Mouse (Mus musculus) limb, embryonic 14.5 days (tissue): ENCODE results near the gene Mycbp. TPM values are rescaled to one million over a fixed set of nuclear protein-coding genes. Genes with fewer than 3 reads are reported as not detected.
"Not testable (repeated sequence)": the region's sequence is repeated elsewhere in the genome, so short reads cannot be mapped to it uniquely, and the experiment has no call there.

Experiments used
- ATAC-seq: fragments of 200-750 bp; cut with Nextera tagmentation; 2 replicates; pipeline ENCODE4 v1.8.0; 2017; ENCODE audit warnings: low read depth, moderate number of reproducible peaks, moderate TSS enrichment; ENCODE audit not compliant: low FRiP score
- DNase-seq: peaks from one replicate; pipeline ENCODE4 v3.0.0-alpha.2; 2015; ENCODE audit warnings: low spot score
- H3K27ac ChIP-seq: fragments of 300-500 bp; sonication (generic); replicated peaks from 2 replicates; pipeline ENCODE4 v1.5.1; 2014; ENCODE audit warnings: low read depth, mild to moderate bottlenecking, low read length, moderate library complexity, mixed read lengths
- H3K27me3 ChIP-seq: fragments of 300-500 bp; sonication (generic); 2 replicates; pipeline ENCODE4 v1.6.1; 2014; ENCODE audit warnings: low read length, mixed read lengths; ENCODE audit not compliant: control insufficient read depth, insufficient read depth
- H3K36me3 ChIP-seq: fragments of 300-500 bp; sonication (generic); 2 replicates; pipeline ENCODE4 v1.6.1; 2014; ENCODE audit warnings: mild to moderate bottlenecking, low read length, moderate library complexity, mixed read lengths; ENCODE audit not compliant: control insufficient read depth, insufficient read depth
- H3K4me1 ChIP-seq: fragments of 300-500 bp; sonication (generic); 2 replicates; pipeline ENCODE4 v1.6.1; 2014; ENCODE audit warnings: antibody characterized with exemption, low read length, mixed read lengths; ENCODE audit not compliant: control insufficient read depth, insufficient read depth
- H3K4me2 ChIP-seq: fragments of 300-500 bp; sonication (generic); replicated peaks from 2 replicates; pipeline ENCODE4 v1.6.1; 2014; ENCODE audit warnings: low read depth, mild to moderate bottlenecking, low read length, moderate library complexity; ENCODE audit not compliant: severe bottlenecking
- H3K4me3 ChIP-seq: fragments of 300-500 bp; sonication (generic); replicated peaks from 2 replicates; pipeline ENCODE4 v1.5.1; 2014; ENCODE audit warnings: low read length
- H3K9ac ChIP-seq: fragments of 300-500 bp; sonication (generic); 2 replicates; pipeline ENCODE4 v1.6.1; 2014; ENCODE audit warnings: mild to moderate bottlenecking, low read depth, low read length, moderate library complexity; ENCODE audit not compliant: severe bottlenecking
- H3K9me3 ChIP-seq: fragments of 300-500 bp; sonication (generic); 2 replicates; pipeline ENCODE4 v1.6.1; 2016; ENCODE audit warnings: low read length; ENCODE audit not compliant: control insufficient read depth
- POLR2A ChIP-seq: fragments of 200-500 bp; IDR thresholded peaks from 2 replicates; pipeline ENCODE4 v1.8.0; 2012; ENCODE audit warnings: inconsistent platforms, mild to moderate bottlenecking, moderate library complexity, borderline replicate concordance; ENCODE audit not compliant: insufficient read depth, insufficient read length; ENCODE audit errors: extremely low read depth
- WGBS: fragments of 180-500 bp; shearing (Covaris S2); extraction: QIAGEN DNeasy Blood & Tissue Kit; methylation state at CpG from one replicate; pipeline ENCODE4 v1.1.7; 2014; 5-methylcytosine and 5-hydroxymethylcytosine counted together
- polyA plus RNA-seq, 2 experiments: library from polyadenylated mRNA; depleted of rRNA in 1 of 2; stranded (reverse) in 1 of 2; unstranded in 1 of 2; fragments of >200 nt; fragmentation: Nextera tagmentation in 1 of 2; extraction: Ambion mirVana in 1 of 2; gene quantifications; 2 replicates each; pipeline versions ENCODE4 v1.2.1 to v1.2.3; 2012 to 2014

Mycbp gene
- polyA plus RNA-seq, 2 experiments = 30.7 to 65.2 TPM

- H3K36me3 ChIP-seq = peaks cover 25% of the 10 kb centered on the region
- ATAC-seq (peak; percentile 74; the same call in 1 of the 2 replicates), DNase-seq (peak; percentile 90)
- no peak overlapping the region for H3K4me2 ChIP-seq
- no peaks in the 10 kb centered on the region for H3K4me1 ChIP-seq
- H3K27me3 ChIP-seq = no peaks in the 10 kb centered on the region
- TF ChIP-seq POLR2A = no peak
- H3K27ac ChIP-seq = no peak overlapping the region
- no peak overlapping the region for H3K4me3 ChIP-seq
- 3% methylated on average over 4 of the region's 4 CpGs for WGBS
- H3K9ac ChIP-seq = no peak overlapping the region
- H3K9me3 ChIP-seq = no peaks in the 10 kb centered on the region
Measured at GRCm38 (mm10) chr4:123939838-123940237, 35.2 kb downstream of the Mycbp start.

DNA sequence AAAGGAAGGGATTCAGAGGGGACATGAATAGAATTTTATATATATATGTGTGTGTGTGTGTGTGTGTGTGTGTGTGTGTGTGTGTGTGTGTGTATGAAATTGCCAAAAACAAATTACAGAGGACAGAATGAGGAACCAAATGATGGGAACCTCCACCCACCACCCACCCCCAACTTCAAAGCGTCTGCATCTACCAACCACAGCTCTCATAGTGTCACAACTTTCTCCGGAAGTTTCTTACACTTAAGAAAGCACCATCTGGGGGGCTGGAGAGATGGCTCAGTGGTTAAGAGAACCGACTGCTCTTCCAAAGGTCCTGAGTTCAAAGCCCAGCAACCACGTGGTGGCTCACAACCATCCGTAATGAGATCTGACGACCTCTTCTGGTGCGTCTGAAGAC, 36.2 kb downstream of the Mycbp start:
- not testable (repeated sequence) for H3K27ac ChIP-seq, H3K4me3 ChIP-seq, ATAC-seq, H3K4me1 ChIP-seq, H3K9me3 ChIP-seq, DNase-seq, H3K9ac ChIP-seq, H3K27me3 ChIP-seq, H3K4me2 ChIP-seq
- H3K36me3 ChIP-seq = peaks cover 15% of the 10 kb centered on the region
- 67% methylated on average over 7 of the region's 7 CpGs for WGBS

GRCm38 (mm10) chr4:123946701-123947100, 42.1 kb downstream of the Mycbp start:
- no peak for ATAC-seq
- 84% methylated on average over 4 of the region's 4 CpGs for WGBS
- no peaks in the 10 kb centered on the region for H3K27me3 ChIP-seq

DNA sequence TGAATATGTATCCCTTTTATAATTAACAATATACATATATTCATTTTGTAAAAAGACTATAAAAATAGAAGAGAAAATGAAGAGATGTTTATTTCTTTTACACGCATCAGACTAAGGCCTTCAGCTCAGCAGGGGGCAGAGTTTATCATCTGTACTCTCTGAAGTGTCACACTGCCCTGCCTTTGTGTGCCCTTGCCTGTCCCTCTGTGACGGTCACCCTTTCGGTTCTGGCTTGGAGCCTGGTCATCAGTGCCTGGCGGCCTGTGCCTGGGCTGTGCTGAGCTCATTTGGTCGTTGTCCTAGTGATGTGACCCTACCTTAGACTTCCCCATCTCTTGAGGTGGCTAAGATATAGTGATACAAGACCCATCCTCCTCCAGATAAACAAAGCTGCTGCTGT, 42.5 kb downstream of the Mycbp start:
- H3K9ac ChIP-seq = no peak overlapping the region
- WGBS = 66% methylated on average over 5 of the region's 5 CpGs
- H3K4me3 ChIP-seq = no peak overlapping the region
- no peak for ATAC-seq
- TF ChIP-seq POLR2A = no peak
- no peak for DNase-seq
- no peaks in the 10 kb centered on the region for H3K9me3 ChIP-seq
- H3K4me1 ChIP-seq = no peaks in the 10 kb centered on the region
- H3K4me2 ChIP-seq = no peak overlapping the region
- H3K27ac ChIP-seq = no peak overlapping the region
- H3K36me3 ChIP-seq = no peaks in the 10 kb centered on the region
- no peaks in the 10 kb centered on the region for H3K27me3 ChIP-seq

More at GRCm38 (mm10) chr4:123946701-123947100, 42.1 kb downstream of the Mycbp start:
- H3K9me3 ChIP-seq = no peaks in the 10 kb centered on the region
- H3K27ac ChIP-seq = no peak overlapping the region
- H3K4me1 ChIP-seq = no peaks in the 10 kb centered on the region
- H3K4me2 ChIP-seq = no peak overlapping the region
- H3K4me3 ChIP-seq = no peak overlapping the region
- TF ChIP-seq POLR2A = no peak
- DNase-seq = no peak
- no peak overlapping the region for H3K9ac ChIP-seq
- H3K36me3 ChIP-seq = no peaks in the 10 kb centered on the region

GRCm38 (mm10) chr4:123948901-123949300, 44.3 kb downstream of the Mycbp start:
- DNase-seq (no peak), ATAC-seq (no peak)
- no peaks in the 10 kb centered on the region for H3K4me1 ChIP-seq
- 63% methylated on average over 6 of the region's 6 CpGs for WGBS
- H3K4me2 ChIP-seq = no peak overlapping the region
- no peak for TF ChIP-seq POLR2A
- no peaks in the 10 kb centered on the region for H3K27me3 ChIP-seq
- H3K27ac ChIP-seq = no peak overlapping the region
- H3K36me3 ChIP-seq = no peaks in the 10 kb centered on the region
- no peak overlapping the region for H3K4me3 ChIP-seq
- no peaks in the 10 kb centered on the region for H3K9me3 ChIP-seq
- no peak overlapping the region for H3K9ac ChIP-seq

DNA sequence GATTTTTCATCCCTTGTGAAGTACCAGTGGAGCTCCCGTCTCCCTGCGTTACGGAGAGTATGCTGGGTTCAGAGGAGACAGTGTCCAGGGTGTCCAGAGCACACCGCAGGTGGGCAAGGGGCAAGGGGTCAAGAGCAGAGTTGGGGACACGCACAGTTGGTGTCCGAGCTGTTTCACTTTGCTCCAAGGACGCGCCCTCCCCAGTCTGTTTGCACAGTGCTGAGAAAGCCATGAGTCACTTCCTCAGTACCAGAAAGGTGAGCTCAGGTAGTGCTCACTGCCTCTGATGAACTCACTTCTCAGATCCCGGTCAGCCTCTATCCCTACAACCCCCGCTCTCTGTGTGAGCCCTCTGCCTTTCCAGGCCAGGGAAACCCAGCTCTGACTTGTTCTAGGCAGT, 45.0 kb downstream of the Mycbp start:
- ATAC-seq = no peak
- WGBS = 64% methylated on average over 10 of the region's 10 CpGs
- Histone ChIP-seq H3K36me3 (no peaks in the 10 kb centered on the region), H3K9me3 (no peaks in the 10 kb centered on the region), H3K4me3 (no peak overlapping the region), H3K27me3 (no peaks in the 10 kb centered on the region), H3K9ac (no peak overlapping the region), H3K4me2 (no peak overlapping the region), H3K27ac (no peak overlapping the region), H3K4me1 (no peaks in the 10 kb centered on the region)
- no peak for TF ChIP-seq POLR2A
- no peak for DNase-seq
